Mouse (Mus musculus): ENCODE data around the gene Top3b.
"Not testable (repeated sequence)": the region's sequence is repeated elsewhere in the genome, so short reads cannot be mapped to it uniquely, and the experiment has no call there.

The Top3b gene

GRCm38 (mm10) chr16:16870617-16871331 is at the start of gene Top3b, which contains the start of gene Vpreb1:
TSS of gene Top3b (plus strand) at chr16:16870736.
TSS of gene Vpreb1 (minus strand) at chr16:16870843.
- peak; percentile 98 for DNase-seq (ENCODE audit: low read depth, low spot score)

GRCm38 (mm10) chr16:16825476-16825875 is 45.1 kb upstream of the Top3b start:
- DNase-seq (ENCODE audit: low read depth, low spot score), result peak; percentile 89

- DNase-seq (ENCODE audit: low read depth, low spot score), result peak; percentile 56
Measured at GRCm38 (mm10) chr16:16826223-16826622, 44.3 kb upstream of the Top3b start.

- DNase-seq (ENCODE audit: low read depth, low spot score), result peak; percentile 83
Measured at GRCm38 (mm10) chr16:16828757-16829615, 41.5 kb upstream of the Top3b start, which contains the start of gene Spag6l. TSS of gene Spag6l (minus strand) at chr16:16829456.

- no peak for DNase-seq (ENCODE audit: low read depth, low spot score)
Measured at GRCm38 (mm10) chr16:16829671-16830070, 40.9 kb upstream of the Top3b start.

- peak; percentile 66 for DNase-seq (ENCODE audit: low read depth, low spot score)
Measured at GRCm38 (mm10) chr16:16849196-16849595, 21.3 kb upstream of the Top3b start.

- DNase-seq (ENCODE audit: low read depth, low spot score), result peak; percentile 47
Measured at GRCm38 (mm10) chr16:16852411-16852810, 18.1 kb upstream of the Top3b start.

GRCm38 (mm10) chr16:16854836-16855235 is 15.7 kb upstream of the Top3b start:
- DNase-seq (ENCODE audit: low read depth, low spot score), result peak; percentile 80

- DNase-seq (ENCODE audit: low read depth, low spot score), result no peak
Measured at GRCm38 (mm10) chr16:16855541-16855940, 15.0 kb upstream of the Top3b start.

- DNase-seq (ENCODE audit: low read depth, low spot score), result not testable (repeated sequence)
Measured at GRCm38 (mm10) chr16:16856054-16856453, 14.5 kb upstream of the Top3b start.

- DNase-seq (ENCODE audit: low read depth, low spot score), result no peak
Measured at GRCm38 (mm10) chr16:16856731-16857476, 13.6 kb upstream of the Top3b start.

GRCm38 (mm10) chr16:16862288-16862687 is 8.2 kb upstream of the Top3b start:
- DNase-seq (ENCODE audit: low read depth, low spot score), result no peak

GRCm38 (mm10) chr16:16863978-16864377 is 6.6 kb upstream of the Top3b start, which contains the start of gene Igll1:
TSS of gene Igll1 (minus strand) at chr16:16863985.
- no peak for DNase-seq (ENCODE audit: low read depth, low spot score)

- DNase-seq (ENCODE audit: low read depth, low spot score), result no peak
Measured at GRCm38 (mm10) chr16:16865217-16865616, 5.3 kb upstream of the Top3b start.

GRCm38 (mm10) chr16:16865696-16866561 is 4.6 kb upstream of the Top3b start:
- peak; percentile 99 for DNase-seq (ENCODE audit: low read depth, low spot score)

- no peak for DNase-seq (ENCODE audit: low read depth, low spot score)
Measured at GRCm38 (mm10) chr16:16870241-16870616, 307 bp upstream of the Top3b start.

GRCm38 (mm10) chr16:16879025-16879424 is 8.5 kb downstream of the Top3b start:
- no peak for DNase-seq (ENCODE audit: low read depth, low spot score)

- DNase-seq (ENCODE audit: low read depth, low spot score), result no peak
Measured at GRCm38 (mm10) chr16:16888341-16888740, 17.8 kb downstream of the Top3b start.

- DNase-seq (ENCODE audit: low read depth, low spot score), result no peak
Measured at GRCm38 (mm10) chr16:16892366-16892765, 21.8 kb downstream of the Top3b start.

GRCm38 (mm10) chr16:16896015-16896381 is 25.5 kb downstream of the Top3b start:
- no peak for DNase-seq (ENCODE audit: low read depth, low spot score)
